Mouse (Mus musculus) spleen, adult 2 months (tissue): ENCODE results near the gene Ptprk.

Experiments
- CTCF ChIP-seq: fragments of 200-500 bp; IDR thresholded peaks from 2 replicates; pipeline ENCODE4 v1.5.1; 2011; ENCODE audit warnings: mild to moderate bottlenecking, inconsistent platforms; ENCODE audit not compliant: insufficient read depth, insufficient read length, insufficient replicate concordance; ENCODE audit errors: extremely low read depth
- POLR2A ChIP-seq: fragments of 200-500 bp; IDR thresholded peaks from 2 replicates; pipeline ENCODE4 v1.6.1; 2011; ENCODE audit warnings: low read depth, low read length, inconsistent platforms

GRCm38 (mm10) chr10:28523992-28524735 is 449.5 kb downstream of the Ptprk start:
- no peak for TF ChIP-seq CTCF
- no peak for TF ChIP-seq POLR2A
